Mouse (Mus musculus) kidney, adult 2 months (tissue): Measurements from ENCODE around the gene D11Wsu47e.

Source experiments
- CTCF ChIP-seq: fragments of 200-500 bp; conservative IDR thresholded peaks from 2 replicates; pipeline ENCODE4 v1.5.1; 2011; ENCODE audit warnings: low read depth, mild to moderate bottlenecking, control low read depth, low read length, moderate library complexity, mixed read lengths; ENCODE audit not compliant: insufficient read depth, insufficient read length
- POLR2A ChIP-seq: fragments of 200-500 bp; IDR thresholded peaks from one replicate; pipeline ENCODE4 v1.6.1; 2011; ENCODE audit warnings: low read depth, low read length, control low read depth

DNA sequence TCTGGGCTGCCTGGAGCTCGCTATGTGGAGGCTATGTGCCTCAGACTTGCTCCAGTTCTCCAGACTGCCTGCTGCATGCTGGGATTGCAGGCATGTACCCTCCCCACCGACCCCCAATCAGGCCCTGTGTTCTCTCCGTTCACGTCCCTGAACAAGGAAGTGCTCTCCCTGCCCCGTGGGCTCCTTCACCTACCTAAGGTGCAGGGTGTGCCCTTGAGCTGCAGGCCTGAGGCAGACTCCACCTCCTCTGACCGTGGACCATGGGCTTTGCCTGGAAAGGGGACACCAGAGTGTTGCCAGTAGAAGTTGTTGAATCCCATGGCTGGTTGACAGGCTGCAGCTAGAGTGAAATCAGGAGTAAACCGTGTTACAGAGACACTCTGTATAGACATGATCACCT is 15.4 kb downstream of the D11Wsu47e start:
- TF ChIP-seq POLR2A (no peak), CTCF (no peak)
